Mouse (Mus musculus): ENCODE measurements at regions not wholly inside any gene's neighbourhood (a gene's known extent, or its start where the extent isn't known, plus 50 kb on each side); places are given as distances from the start of the nearest gene placed in this dataset.
"Not testable (repeated sequence)": the region's sequence is repeated elsewhere in the genome, so short reads cannot be mapped to it uniquely, and the experiment has no call there.

GRCm38 (mm10) chr5:45382804-45383203 is 67.2 kb downstream of the Qdpr start:
- intact Hi-C loops (cut with DNase I): no loop called here
- no peak for DNase-seq

GRCm38 (mm10) chr5:45378486-45378885 is 71.5 kb downstream of the Qdpr start:
- DNase-seq: no peak

GRCm38 (mm10) chr5:45373069-45373468 is 77.0 kb downstream of the Qdpr start:
- intact Hi-C loops (cut with DNase I): no loop called here
- no peak for DNase-seq

More at GRCm38 (mm10) chr5:45378486-45378885, 71.5 kb downstream of the Qdpr start:
- intact Hi-C loops (cut with DNase I): no loop called here

GRCm38 (mm10) chr5:45368451-45368850 is 81.6 kb downstream of the Qdpr start:
- DNase-seq: peak; percentile 0 to 4

GRCm38 (mm10) chr5:45360189-45360588 is 89.8 kb downstream of the Qdpr start:
- intact Hi-C loops (cut with DNase I): no loop called here
- no peak for DNase-seq

More at GRCm38 (mm10) chr5:45368451-45368850, 81.6 kb downstream of the Qdpr start:
- intact Hi-C loops (cut with DNase I): no loop called here

GRCm38 (mm10) chr5:45340411-45340810 is 109.6 kb downstream of the Qdpr start:
- no peak for DNase-seq
- intact Hi-C loops (cut with DNase I): no loop called here

- DNase-seq: no peak
- intact Hi-C loops (cut with DNase I): no loop called here
Observed at GRCm38 (mm10) chr5:45336801-45337200, 113.2 kb downstream of the Qdpr start.

- DNase-seq; intact Hi-C loops (cut with DNase I): not testable (repeated sequence)
Observed at GRCm38 (mm10) chr5:45324468-45324867, 125.6 kb downstream of the Qdpr start.

GRCm38 (mm10) chr5:45323500-45323899 is 126.5 kb downstream of the Qdpr start:
- DNase-seq: no peak
- intact Hi-C loops (cut with DNase I): no loop called here

- no peak for DNase-seq
- intact Hi-C loops (cut with DNase I): no loop called here
Observed at GRCm38 (mm10) chr5:45318026-45318425, 132.0 kb downstream of the Qdpr start.

- DNase-seq: peak in 1 of 2 experiments; percentile 23
- intact Hi-C loops (cut with DNase I): no loop called here
Observed at GRCm38 (mm10) chr5:45301120-45301519, 148.9 kb downstream of the Qdpr start.

GRCm38 (mm10) chr5:45298872-45299271 is 151.2 kb downstream of the Qdpr start:
- intact Hi-C loops (cut with DNase I): no loop called here
- no peak for DNase-seq

GRCm38 (mm10) chr5:45295134-45295533 is 154.9 kb downstream of the Qdpr start:
- no peak for DNase-seq
- intact Hi-C loops (cut with DNase I): no loop called here

- DNase-seq: no peak
Observed at GRCm38 (mm10) chr5:45292833-45293546, 157.0 kb downstream of the Qdpr start.

GRCm38 (mm10) chr5:45292383-45292782 is 157.7 kb downstream of the Qdpr start:
- peak; percentile 79 to 81 for DNase-seq
- intact Hi-C loops (cut with DNase I): no loop called here

More at GRCm38 (mm10) chr5:45292833-45293546, 157.0 kb downstream of the Qdpr start:
- intact Hi-C loops (cut with DNase I): no loop called here

GRCm38 (mm10) chr5:45291752-45292151 is 158.3 kb downstream of the Qdpr start:
- no peak for DNase-seq
- intact Hi-C loops (cut with DNase I): no loop called here

GRCm38 (mm10) chr5:45291276-45291675 is 158.8 kb downstream of the Qdpr start:
- intact Hi-C loops (cut with DNase I): no loop called here
- no peak for DNase-seq

- DNase-seq: no peak
- intact Hi-C loops (cut with DNase I): loop anchor here (10.0 kb wide), 1 partner anchor 522 kb away; no protein-coding TSS in a partner anchor
Observed at GRCm38 (mm10) chr5:45286454-45286853, 163.6 kb downstream of the Qdpr start.

GRCm38 (mm10) chr5:45284680-45285079 is 165.4 kb downstream of the Qdpr start:
- intact Hi-C loops (cut with DNase I): loop anchor here (5.0 to 10.0 kb wide), 2 partner anchors 138 to 520 kb away; no protein-coding TSS in a partner anchor
- DNase-seq: no peak

GRCm38 (mm10) chr5:45283908-45284415 is 166.1 kb downstream of the Qdpr start:
- DNase-seq: no peak
- intact Hi-C loops (cut with DNase I): loop anchor here (5.0 to 10.0 kb wide), 2 partner anchors 138 to 519 kb away; no protein-coding TSS in a partner anchor

GRCm38 (mm10) chr5:45282207-45282930 is 167.7 kb downstream of the Qdpr start:
- intact Hi-C loops (cut with DNase I): loop anchor here (5.0 to 10.0 kb wide), 2 partner anchors 140 to 518 kb away; no protein-coding TSS in a partner anchor
- no peak for DNase-seq

All from heart, postnatal 10 days (tissue).